Mouse (Mus musculus): ENCODE data around the gene Slc2a4. TPM values are rescaled to one million over a fixed set of nuclear protein-coding genes. Genes with fewer than 3 reads are reported as not detected.

Gene Slc2a4
- total and polyA plus RNA-seq, 2 experiments from 2014 or later = 6.1 to 12.8 TPM

DNA sequence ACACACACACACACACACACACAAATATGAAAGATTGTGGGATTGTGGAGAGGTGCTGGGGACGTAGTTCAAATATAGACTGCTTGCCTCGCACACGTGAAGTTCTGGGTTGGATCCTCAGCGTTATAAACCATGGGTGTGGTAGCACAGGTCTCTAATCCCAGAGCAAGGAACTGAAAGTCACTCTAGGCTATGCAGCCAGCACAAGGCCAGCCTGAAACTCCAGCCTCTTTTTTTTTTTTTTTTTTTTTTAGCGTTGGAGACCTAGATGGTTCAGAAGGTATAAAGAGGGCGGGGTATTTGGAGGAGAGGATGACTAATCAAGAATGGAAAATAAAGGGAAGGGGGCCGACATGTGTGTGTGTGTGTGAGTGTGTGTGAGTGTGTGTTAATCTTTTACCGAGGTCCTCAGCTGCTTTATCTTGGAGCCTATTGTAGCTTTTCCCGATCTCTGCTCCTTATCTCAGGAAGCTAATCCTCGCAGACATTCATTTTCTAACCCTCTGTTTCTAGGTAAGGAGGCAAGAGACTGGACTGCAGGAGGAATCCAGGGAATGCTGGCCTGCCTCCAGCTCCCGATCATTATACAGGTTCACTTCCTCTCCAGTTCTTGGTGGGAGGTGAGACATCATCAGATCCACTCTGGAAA, 5.4 kb upstream of the Slc2a4 start:
- H3K27ac ChIP-seq = no peak overlapping the region
- 66% methylated on average over 11 of the region's 11 CpGs for WGBS

DNA sequence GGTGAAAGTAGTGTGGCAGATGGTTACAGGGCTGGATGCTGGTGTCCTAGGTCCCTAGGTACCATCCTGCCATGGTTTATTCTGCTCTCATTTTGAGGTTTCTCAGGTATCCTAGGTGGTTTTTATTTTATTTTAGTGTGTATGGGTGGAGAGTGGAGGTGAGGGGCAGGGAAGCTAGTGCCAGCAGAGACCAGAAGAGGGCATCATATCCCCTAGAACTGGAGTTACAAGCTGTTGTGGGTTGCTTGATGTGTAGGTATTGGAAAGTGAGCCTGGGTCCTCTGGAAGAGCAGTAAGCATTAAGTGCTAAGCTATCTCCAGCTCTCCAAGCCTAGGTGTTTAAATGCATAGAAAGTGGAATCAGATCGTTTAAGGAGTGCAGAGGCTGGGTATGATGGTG, 4.3 kb upstream of the Slc2a4 start:
- DNase-seq (ENCODE audit: low spot score) (no peak), ATAC-seq (no peak)
- Histone ChIP-seq H3K9ac (replicated peaks; ENCODE audit: low read length) (no peak overlapping the region), H3K4me1 (ENCODE audit: insufficient read depth, low read length) (no peaks in the 10 kb centered on the region), H3K4me3 (ENCODE audit: low read length) (no peak overlapping the region), H3K4me2 (ENCODE audit: low read depth, low read length) (no peak overlapping the region), H3K9me3 (ENCODE audit: low read length) (no peaks in the 10 kb centered on the region), H3K27ac (no peak overlapping the region), H3K27me3 (ENCODE audit: insufficient read depth, low read length) (peaks cover 9% of the 10 kb centered on the region; the same call in 1 of the 2 replicates), H3K36me3 (ENCODE audit: insufficient read depth, low read length) (no peaks in the 10 kb centered on the region)
- peak; percentile 18; the same call in 1 of the 2 replicates for TF ChIP-seq CTCF (IDR thresholded peaks at IDR 0.05; ENCODE audit: low read depth)
- 37% methylated on average over 1 of the region's 1 CpGs for WGBS

More for the DNA sequence above, 5.4 kb upstream of the Slc2a4 start:
- Histone ChIP-seq H3K4me2 (ENCODE audit: low read depth, low read length) (no peak overlapping the region), H3K4me3 (ENCODE audit: low read length) (no peak overlapping the region), H3K36me3 (ENCODE audit: insufficient read depth, low read length) (no peaks in the 10 kb centered on the region), H3K9ac (replicated peaks; ENCODE audit: low read length) (no peak overlapping the region), H3K9me3 (ENCODE audit: low read length) (no peaks in the 10 kb centered on the region), H3K4me1 (ENCODE audit: insufficient read depth, low read length) (no peaks in the 10 kb centered on the region), H3K27me3 (ENCODE audit: insufficient read depth, low read length) (peaks cover 4% of the 10 kb centered on the region; the same call in 1 of the 2 replicates)
- no peak for TF ChIP-seq CTCF (IDR thresholded peaks at IDR 0.05; ENCODE audit: low read depth)
- DNase-seq (ENCODE audit: low spot score) (no peak), ATAC-seq (no peak)

GRCm38 (mm10) chr11:69950807-69951459, 2.9 kb upstream of the Slc2a4 start:
- H3K9me3 ChIP-seq (ENCODE audit: low read length) = no peaks in the 10 kb centered on the region
- peaks cover 9% of the 10 kb centered on the region; the same call in 1 of the 2 replicates for H3K27me3 ChIP-seq (ENCODE audit: insufficient read depth, low read length)
- no peak overlapping the region for H3K4me2 ChIP-seq (ENCODE audit: low read depth, low read length)
- H3K9ac ChIP-seq (replicated peaks; ENCODE audit: low read length) = no peak overlapping the region
- no peaks in the 10 kb centered on the region for H3K36me3 ChIP-seq (ENCODE audit: insufficient read depth, low read length)
- H3K4me3 ChIP-seq (ENCODE audit: low read length) = no peak overlapping the region
- TF ChIP-seq CTCF (IDR thresholded peaks at IDR 0.05; ENCODE audit: low read depth) = peak; percentile 15; the same call in 1 of the 2 replicates
- ATAC-seq (no peak), DNase-seq (ENCODE audit: low spot score) (no peak)
- 44% methylated on average over 4 of the region's 4 CpGs for WGBS
- no peak overlapping the region for H3K27ac ChIP-seq
- H3K4me1 ChIP-seq (ENCODE audit: insufficient read depth, low read length) = no peaks in the 10 kb centered on the region

DNA sequence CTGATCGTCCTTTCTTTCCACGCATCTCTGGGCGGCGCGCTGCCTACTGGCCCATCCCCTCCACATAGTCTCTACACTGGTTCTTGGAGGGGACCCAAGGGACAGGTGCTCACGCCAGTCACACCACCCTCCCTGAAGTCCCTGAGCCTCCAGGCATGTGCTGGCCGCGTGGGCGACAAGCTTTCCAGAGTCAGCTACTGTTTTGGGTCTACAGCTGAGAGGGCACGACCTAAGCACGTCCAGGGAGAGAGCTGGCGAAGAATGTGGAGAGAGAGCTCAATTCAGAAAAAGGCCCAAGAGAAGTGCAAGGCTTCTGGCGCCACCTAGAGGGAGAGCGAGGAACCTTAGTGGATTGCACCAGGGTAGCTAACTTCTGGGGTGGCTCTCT, 769 bp upstream of the Slc2a4 start:
- no peaks in the 10 kb centered on the region for H3K9me3 ChIP-seq (ENCODE audit: low read length)
- TF ChIP-seq CTCF (IDR thresholded peaks at IDR 0.05; ENCODE audit: low read depth) = peak; percentile 89
- H3K36me3 ChIP-seq (ENCODE audit: insufficient read depth, low read length) = no peaks in the 10 kb centered on the region
- H3K4me1 ChIP-seq (ENCODE audit: insufficient read depth, low read length) = no peaks in the 10 kb centered on the region
- DNase-seq (ENCODE audit: low spot score) (peak; percentile 88), ATAC-seq (peak; percentile 69)
- H3K27ac ChIP-seq = 0 out of 2 replicates have a peak overlapping the region, but pooled peaks have one; percentile 11
- peak overlapping the region; percentile 42 for H3K4me3 ChIP-seq (ENCODE audit: low read length)
- H3K9ac ChIP-seq (replicated peaks; ENCODE audit: low read length) = 0 out of 2 replicates have a peak overlapping the region, but pooled peaks have one; percentile 9
- H3K4me2 ChIP-seq (ENCODE audit: low read depth, low read length) = peak overlapping the region; percentile 57
- peaks cover 9% of the 10 kb centered on the region; the same call in 1 of the 2 replicates for H3K27me3 ChIP-seq (ENCODE audit: insufficient read depth, low read length)
- WGBS = under 1% methylated on average over 14 of the region's 14 CpGs

DNA sequence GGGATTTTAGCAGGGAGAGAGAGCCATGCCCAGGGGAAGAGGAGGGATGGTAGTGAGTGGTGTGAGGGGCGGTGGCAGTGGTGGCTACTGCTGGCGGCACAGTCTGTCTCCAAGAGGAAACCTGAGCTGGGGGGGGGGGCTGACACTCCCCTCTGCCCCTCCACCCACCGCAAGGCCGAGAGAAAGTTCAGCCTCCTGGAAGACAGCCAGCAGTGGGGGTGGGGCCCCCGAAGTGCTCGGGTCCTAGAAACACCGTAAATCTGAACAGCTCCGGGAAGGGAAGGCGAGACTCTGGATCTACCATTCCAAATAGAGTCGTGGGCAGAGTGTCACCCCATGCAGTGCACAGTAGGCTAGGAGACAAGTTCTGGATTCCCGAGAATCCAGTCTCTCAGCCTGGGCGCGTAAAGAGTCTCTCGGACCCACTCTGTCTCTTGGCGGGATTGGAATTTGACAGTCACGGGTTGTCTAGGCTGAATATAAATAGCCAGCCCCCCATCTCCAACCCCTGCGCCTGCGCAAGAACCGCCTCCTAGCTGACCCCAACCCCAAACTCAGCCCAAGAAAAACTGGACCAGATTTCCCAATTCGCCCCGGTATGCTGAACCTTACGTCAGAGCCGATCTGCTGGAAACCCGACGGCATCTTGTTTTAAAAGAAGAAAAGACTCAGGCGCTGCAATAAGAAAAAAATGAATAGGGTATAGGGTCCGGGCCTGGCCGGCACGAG, 487 bp downstream of the Slc2a4 start:
- no peaks in the 10 kb centered on the region for H3K9me3 ChIP-seq (ENCODE audit: low read length)
- ATAC-seq = peak; percentile 48
- WGBS = 4% methylated on average over 29 of the region's 29 CpGs
- H3K4me2 ChIP-seq (ENCODE audit: low read depth, low read length) = peak overlapping the region; percentile 57
- H3K27me3 ChIP-seq (ENCODE audit: insufficient read depth, low read length) = peaks cover 6% of the 10 kb centered on the region; the same call in 1 of the 2 replicates
- no peaks in the 10 kb centered on the region for H3K4me1 ChIP-seq (ENCODE audit: insufficient read depth, low read length)
- no peaks in the 10 kb centered on the region for H3K36me3 ChIP-seq (ENCODE audit: insufficient read depth, low read length)
- H3K4me3 ChIP-seq (ENCODE audit: low read length) = peak overlapping the region; percentile 42
- DNase-seq (ENCODE audit: low spot score) = peak; percentile 44
- peak overlapping the region; percentile 48; the same call in 1 of the 2 replicates for H3K27ac ChIP-seq
- TF ChIP-seq CTCF (IDR thresholded peaks at IDR 0.05; ENCODE audit: low read depth) = no peak
- H3K9ac ChIP-seq (replicated peaks; ENCODE audit: low read length) = peak overlapping the region; percentile 37; the same call in 1 of the 2 replicates

- H3K4me2 ChIP-seq (ENCODE audit: low read depth, low read length) = no peak overlapping the region
- no peaks in the 10 kb centered on the region for H3K9me3 ChIP-seq (ENCODE audit: low read length)
- ATAC-seq = no peak
- H3K9ac ChIP-seq (replicated peaks; ENCODE audit: low read length) = no peak overlapping the region
- no peak overlapping the region for H3K27ac ChIP-seq
- 0 out of 2 replicates have a peak, but pooled peaks cover 5% of the 10 kb centered on the region for H3K27me3 ChIP-seq (ENCODE audit: insufficient read depth, low read length)
- no peak for DNase-seq (ENCODE audit: low spot score)
- H3K4me3 ChIP-seq (ENCODE audit: low read length) = no peak overlapping the region
- TF ChIP-seq CTCF (IDR thresholded peaks at IDR 0.05; ENCODE audit: low read depth) = no peak
- no peaks in the 10 kb centered on the region for H3K36me3 ChIP-seq (ENCODE audit: insufficient read depth, low read length)
- no peaks in the 10 kb centered on the region for H3K4me1 ChIP-seq (ENCODE audit: insufficient read depth, low read length)
- 89% methylated on average over 18 of the region's 18 CpGs for WGBS
Measured at GRCm38 (mm10) chr11:69945997-69946891, 1.7 kb downstream of the Slc2a4 start.

All from hindbrain, postnatal 0 days (tissue).